Mouse (Mus musculus): ENCODE measurements around the gene Rapgef6.

- no peak for TF ChIP-seq CTCF (IDR thresholded peaks at IDR 0.05; ENCODE audit: low read depth, low read length)
- TF ChIP-seq POLR2A (IDR thresholded peaks at IDR 0.05; ENCODE audit: insufficient read depth, low read length): no peak
- TF ChIP-seq EP300 (IDR thresholded peaks at IDR 0.05; ENCODE audit: insufficient read depth, low read depth, low read length): no peak
These were observed 199.4 kb downstream of the Rapgef6 start for GRCm38 (mm10) chr11:54722057-54722456.

Measured in ES-Bruce4 (cell line).